Mouse (Mus musculus) kidney, postnatal 0 days (tissue): Measurements from ENCODE around the gene Tyw5. TPM values are rescaled to one million over a fixed set of nuclear protein-coding genes. Genes with fewer than 3 reads are reported as not detected.
A peak's percentile ranks its signal among the peaks of the same experiment; 100 is the strongest.

Experiments
- ATAC-seq: fragments of 200-750 bp; cut with Nextera tagmentation; replicated peaks from 2 replicates; pipeline ENCODE4 v1.8.0; 2017; ENCODE audit warnings: low read depth, moderate number of reproducible peaks, moderate TSS enrichment, moderate library complexity; ENCODE audit not compliant: low FRiP score
- DNase-seq: peaks from one replicate; pipeline ENCODE4 v3.0.0-alpha.2; 2016; ENCODE audit warnings: low spot score
- H3K27ac ChIP-seq: fragments of 300-500 bp; sonication (generic); 2 replicates; pipeline ENCODE4 v1.5.1; 2014; ENCODE audit warnings: mild to moderate bottlenecking
- H3K27me3 ChIP-seq: fragments of 300-500 bp; sonication (generic); 2 replicates; pipeline ENCODE4 v1.6.1; 2014; ENCODE audit warnings: low read length, mixed read lengths; ENCODE audit not compliant: insufficient read depth
- H3K36me3 ChIP-seq: fragments of 300-500 bp; sonication (generic); 2 replicates; pipeline ENCODE4 v1.6.1; 2014; ENCODE audit warnings: low read length, mixed read lengths; ENCODE audit not compliant: insufficient read depth
- H3K4me1 ChIP-seq: fragments of 300-500 bp; sonication (generic); replicated peaks from 2 replicates; pipeline ENCODE4 v1.6.1; 2014; ENCODE audit warnings: antibody characterized with exemption, low read length, mixed read lengths; ENCODE audit not compliant: insufficient read depth
- H3K4me2 ChIP-seq: fragments of 300-500 bp; sonication (generic); 2 replicates; pipeline ENCODE4 v1.6.1; 2014; ENCODE audit warnings: mild to moderate bottlenecking, low read length, moderate library complexity, mixed read lengths
- H3K4me3 ChIP-seq: fragments of 300-500 bp; sonication (generic); replicated peaks from 2 replicates; pipeline ENCODE4 v1.5.1; 2014; ENCODE audit warnings: low read depth, low read length
- H3K9ac ChIP-seq: fragments of 300-500 bp; sonication (generic); 2 replicates; pipeline ENCODE4 v1.6.1; 2014; ENCODE audit warnings: low read depth, low read length
- H3K9me3 ChIP-seq: fragments of 300-500 bp; sonication (generic); replicated peaks from 2 replicates; pipeline ENCODE4 v1.6.1; 2016; ENCODE audit warnings: low read length, inconsistent platforms, mixed read lengths
- CTCF ChIP-seq: IDR thresholded peaks from 2 replicates; pipeline ENCODE4 v1.5.1; 2016; ENCODE audit warnings: antibody characterized with exemption, low read depth, mild to moderate bottlenecking, moderate library complexity
- WGBS: fragments of 180-500 bp; shearing (Covaris S2); extraction: QIAGEN DNeasy Blood & Tissue Kit; methylation state at CpG from one replicate; pipeline ENCODE4 v1.1.7; 2014; 5-methylcytosine and 5-hydroxymethylcytosine counted together
- polyA plus RNA-seq: library from polyadenylated mRNA; unstranded; fragments of >200 nt; fragmentation: Nextera tagmentation; extraction: Ambion mirVana; gene quantifications from 2 replicates; pipeline ENCODE4 v1.2.1, GENCODE M21; 2015

Gene Tyw5
- 26.2 and 27.5 TPM in 2 replicates for polyA plus RNA-seq

DNA sequence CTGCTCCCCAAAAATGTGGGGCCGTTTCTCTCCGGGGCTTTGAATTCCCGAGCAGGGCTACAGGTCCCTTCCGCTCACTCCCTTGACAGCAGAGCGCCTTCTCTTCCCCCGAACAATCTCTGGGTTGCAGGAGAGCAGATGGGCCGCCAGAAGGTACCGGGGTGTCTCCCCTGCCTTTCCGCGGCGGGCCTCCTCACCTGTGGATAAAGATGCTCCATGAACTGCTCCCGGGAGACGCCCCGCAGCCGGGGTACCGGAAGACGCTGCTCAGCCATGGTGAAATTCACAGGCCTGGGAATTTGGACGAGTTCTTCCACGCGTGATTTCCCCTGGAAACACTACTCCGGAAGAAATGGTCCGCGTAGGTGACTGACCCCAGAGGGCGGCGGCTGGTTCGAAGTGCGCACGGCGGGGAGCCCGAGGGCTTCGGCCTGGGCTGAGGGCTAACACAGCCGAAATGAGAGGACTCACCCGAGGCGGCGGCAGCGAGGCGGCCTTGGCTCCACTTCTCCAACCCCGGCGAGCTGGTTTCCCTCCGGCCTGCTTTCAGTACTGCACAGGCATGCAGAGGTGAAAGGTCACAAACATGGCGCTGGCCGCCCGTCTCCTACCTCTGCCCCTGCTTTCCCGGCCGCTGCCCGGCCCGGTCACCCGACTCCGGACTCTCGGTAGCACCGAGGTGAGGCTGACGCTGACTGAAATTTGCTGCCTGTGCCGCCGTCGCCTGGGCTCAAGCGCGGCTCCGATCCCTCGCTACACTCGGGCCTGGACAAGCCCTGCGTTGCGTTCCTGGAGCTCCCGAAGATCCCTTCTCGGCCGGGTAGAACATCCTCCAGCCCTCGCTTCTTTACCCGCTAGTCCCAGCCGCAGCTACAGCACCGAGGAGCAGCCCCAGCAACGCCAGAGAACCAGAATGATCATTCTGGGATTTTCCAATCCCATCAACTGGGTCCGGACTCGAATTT lies at the start of gene Tyw5, which contains the start of gene Maip1:
Gene Tyw5, minus strand, starts transcription at position 915 of the 965 bp plus-strand sequence.
Gene Maip1, plus strand, starts transcription at position 142 of the 965 bp plus-strand sequence.
- Histone ChIP-seq H3K4me2 (peak within 1 kb of the TSS; percentile 85), H3K4me1 (peaks cover 10% of the 10 kb centered on the region; the same call in 1 of the 2 replicates), H3K9ac (peak within 1 kb of the TSS; percentile 96), H3K27ac (peak within 1 kb of the TSS; percentile 88), H3K27me3 (no peaks in the 10 kb centered on the region), H3K36me3 (no peaks in the 10 kb centered on the region), H3K4me3 (peak within 1 kb of the TSS; percentile 87), H3K9me3 (no peaks in the 10 kb centered on the region)
- DNase-seq = peak; percentile 87
- TF ChIP-seq CTCF = 0 out of 2 replicates have a peak, but pooled peaks have one; percentile 8
- ATAC-seq = peak; percentile 92
- WGBS = under 1% methylated on average over 72 of the region's 72 CpGs

DNA sequence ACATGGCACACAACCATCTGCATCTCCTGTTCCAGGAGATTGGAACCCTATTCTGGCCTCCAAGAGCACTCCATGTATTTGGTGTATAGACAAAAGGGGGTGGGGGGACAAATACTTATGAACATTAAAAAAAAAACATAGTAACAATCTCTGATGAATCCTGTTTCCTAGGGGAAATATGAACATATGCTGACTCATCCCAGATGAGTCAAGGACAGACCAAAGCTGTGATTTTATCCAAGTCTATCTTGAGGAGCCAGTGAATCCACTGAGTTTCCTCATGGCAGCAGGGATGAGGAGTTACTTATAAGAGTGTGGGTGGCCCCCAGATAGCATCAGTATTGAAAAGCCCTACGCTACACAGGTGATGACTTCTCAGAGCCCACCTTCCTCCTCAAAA lies 43.3 kb upstream of the Tyw5 start:
- Histone ChIP-seq H3K4me3 (no peak overlapping the region), H3K4me2 (no peak overlapping the region), H3K9me3 (no peaks in the 10 kb centered on the region), H3K4me1 (no peaks in the 10 kb centered on the region), H3K27ac (no peak overlapping the region), H3K36me3 (no peaks in the 10 kb centered on the region), H3K9ac (no peak overlapping the region), H3K27me3 (no peaks in the 10 kb centered on the region)
- WGBS = 91% methylated on average over 1 of the region's 1 CpGs
- TF ChIP-seq CTCF = no peak
- DNase-seq = no peak
- ATAC-seq = no peak

DNA sequence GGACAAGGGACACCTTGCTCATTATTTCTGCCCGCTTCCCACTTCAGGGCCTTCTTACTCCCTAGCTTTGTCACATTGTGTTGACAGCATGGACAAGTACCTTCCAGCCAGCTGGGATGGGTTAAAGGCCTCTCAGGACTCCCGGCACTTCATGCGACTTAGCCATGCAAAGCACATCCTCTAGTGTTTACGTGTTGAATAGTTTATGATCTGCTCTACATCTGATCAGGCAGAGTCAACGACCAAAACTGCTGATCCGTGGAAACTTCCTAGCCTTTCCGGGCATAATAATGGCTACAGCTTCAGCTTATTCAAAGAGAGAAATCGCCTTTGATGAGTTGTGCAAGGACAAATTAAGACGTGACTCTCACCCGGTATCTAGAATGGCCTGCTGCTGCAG lies 38.8 kb upstream of the Tyw5 start:
- Histone ChIP-seq H3K27ac (no peak overlapping the region), H3K36me3 (no peaks in the 10 kb centered on the region), H3K27me3 (no peaks in the 10 kb centered on the region), H3K9me3 (no peaks in the 10 kb centered on the region), H3K4me1 (no peaks in the 10 kb centered on the region), H3K4me2 (no peak overlapping the region), H3K9ac (no peak overlapping the region), H3K4me3 (no peak overlapping the region)
- no peak for TF ChIP-seq CTCF
- DNase-seq (peak; percentile 57), ATAC-seq (peak; percentile 81; the same call in 1 of the 2 replicates)
- 31% methylated on average over 10 of the region's 10 CpGs for WGBS

DNA sequence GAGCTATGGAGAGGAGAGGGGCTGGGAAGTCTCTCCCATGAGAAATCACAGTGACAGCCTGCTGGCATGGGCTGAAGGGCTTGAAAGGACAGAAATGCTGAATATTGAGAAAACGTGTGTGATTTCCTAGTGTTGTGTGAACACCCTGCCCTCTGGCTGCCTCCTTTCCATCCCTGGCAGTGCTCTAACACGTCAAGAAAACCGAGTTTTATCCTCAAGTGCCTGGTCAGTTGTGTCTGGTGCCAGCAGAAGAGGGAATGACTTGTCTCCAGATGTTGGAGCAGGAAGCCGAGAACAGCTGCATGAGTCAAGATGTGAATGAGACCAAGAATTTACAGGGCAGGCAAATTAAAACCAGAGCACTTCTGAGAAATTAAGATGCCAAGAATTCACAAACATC lies 33.9 kb upstream of the Tyw5 start:
- Histone ChIP-seq H3K9ac (no peak overlapping the region), H3K9me3 (no peaks in the 10 kb centered on the region), H3K27me3 (no peaks in the 10 kb centered on the region), H3K27ac (no peak overlapping the region), H3K4me3 (no peak overlapping the region), H3K4me2 (no peak overlapping the region), H3K36me3 (no peaks in the 10 kb centered on the region), H3K4me1 (no peaks in the 10 kb centered on the region; the same call in 1 of the 2 replicates)
- no peak for ATAC-seq
- 55% methylated on average over 4 of the region's 4 CpGs for WGBS
- no peak for TF ChIP-seq CTCF
- DNase-seq = no peak

DNA sequence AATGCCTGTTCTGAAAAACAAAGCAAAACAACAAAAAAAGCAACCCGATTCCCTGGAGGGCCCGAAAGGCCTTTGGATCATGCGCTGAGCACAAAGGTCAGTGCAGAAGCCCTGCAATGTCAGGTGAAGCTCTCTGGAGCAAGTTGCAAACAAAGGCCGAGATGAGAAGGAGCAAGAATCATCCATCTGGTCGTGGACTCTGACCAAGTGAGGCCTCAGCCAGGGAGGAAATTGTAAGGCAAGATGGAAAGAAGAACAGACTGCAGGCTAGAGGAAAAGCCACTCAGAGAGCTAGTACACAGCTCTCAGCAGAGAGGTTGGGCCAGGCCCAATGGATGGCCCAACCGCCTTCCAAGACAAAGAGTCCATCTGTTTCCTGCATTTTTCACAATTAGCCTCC lies 32.1 kb upstream of the Tyw5 start:
- TF ChIP-seq CTCF = no peak
- H3K4me1 ChIP-seq = no peaks in the 10 kb centered on the region; the same call in 1 of the 2 replicates
- H3K9ac ChIP-seq = no peak overlapping the region
- 78% methylated on average over 6 of the region's 6 CpGs for WGBS
- H3K36me3 ChIP-seq = no peaks in the 10 kb centered on the region
- no peaks in the 10 kb centered on the region for H3K9me3 ChIP-seq
- DNase-seq (no peak), ATAC-seq (no peak)
- H3K4me3 ChIP-seq = no peak overlapping the region
- no peak overlapping the region for H3K4me2 ChIP-seq
- H3K27ac ChIP-seq = no peak overlapping the region
- H3K27me3 ChIP-seq = no peaks in the 10 kb centered on the region

DNA sequence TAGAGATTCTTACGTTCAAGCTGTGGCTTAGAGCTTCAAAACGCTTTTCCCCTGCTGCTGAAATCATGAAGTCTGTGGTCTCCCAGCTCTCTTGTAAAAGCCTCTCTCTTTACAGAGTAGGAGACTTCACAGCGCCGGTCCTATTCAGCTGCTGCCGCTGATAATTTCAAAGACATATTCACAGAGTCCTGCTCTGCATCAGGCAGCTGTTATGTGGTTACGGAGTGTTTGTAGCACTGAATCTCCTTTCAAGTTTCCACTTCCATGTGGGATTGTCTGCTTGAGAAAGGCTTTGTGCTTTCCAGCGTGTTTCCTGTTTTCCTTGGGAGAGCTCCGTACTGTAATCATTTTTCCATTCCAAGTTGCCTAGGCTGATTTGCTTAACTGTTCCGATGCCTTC lies 30.1 kb upstream of the Tyw5 start:
- Histone ChIP-seq H3K4me2 (peak overlapping the region; percentile 53), H3K9ac (0 out of 2 replicates have a peak overlapping the region, but pooled peaks have one; percentile 36), H3K36me3 (no peaks in the 10 kb centered on the region), H3K4me1 (no peaks in the 10 kb centered on the region; the same call in 1 of the 2 replicates), H3K9me3 (no peaks in the 10 kb centered on the region), H3K27ac (peak overlapping the region; percentile 72), H3K4me3 (peak overlapping the region; percentile 27), H3K27me3 (no peaks in the 10 kb centered on the region)
- WGBS = 10% methylated on average over 9 of the region's 9 CpGs
- DNase-seq (peak; percentile 83), ATAC-seq (0 out of 2 replicates have a peak, but pooled peaks have one; percentile 10)
- no peak for TF ChIP-seq CTCF
